Comparison of ENCODE assay signal across 10 mouse cellular contexts in the genomic region with DNA sequence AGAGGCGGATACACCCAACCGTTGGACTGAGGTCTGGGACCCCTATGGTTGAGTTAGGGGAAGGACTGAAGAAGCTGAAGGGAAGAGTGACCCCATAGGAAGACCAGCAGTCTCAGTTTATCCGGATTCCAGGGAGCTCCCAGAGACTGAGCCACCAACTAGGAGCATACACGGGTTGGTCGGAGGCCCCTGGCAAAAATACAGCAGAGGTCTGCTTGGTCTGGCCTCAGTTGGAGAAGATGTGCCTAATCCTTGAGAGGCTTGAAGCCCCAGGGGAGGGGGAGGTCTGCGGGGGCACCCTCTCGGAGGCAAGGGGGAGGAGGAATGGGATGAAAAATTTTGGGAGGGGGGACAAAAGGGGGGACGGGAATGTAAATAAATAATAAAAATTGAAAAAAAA. TPM values are rescaled to one million over a fixed set of nuclear protein-coding genes. Genes with fewer than 3 reads are reported as not detected.
DNase-seq lines count a peak whose midpoint lies in the region; ATAC-seq lines count a peak whose summit lies in the region.
"Had no signal": no experiment of that assay in that cellular context is flagged by ENCODE, and none has a peak within 500 bp of the region (broad histone marks: within the 10 kb centered on the region; RNA-seq: fewer than 3 reads in every experiment).

No protein-coding gene starts in this region.

- peaks cover 32% of the 10 kb centered on the region for H3K79me2 ChIP-seq in macrophage (ENCODE audit: inconsistent target)

- H3K36me3 ChIP-seq in embryonic facial prominence, embryonic 12.5 days, result no peaks in the 10 kb centered on the region
- peaks cover 2% of the 10 kb centered on the region; the same call in 1 of the 2 replicates for H3K36me3 ChIP-seq in embryonic facial prominence, embryonic 10.5 days (replicated peaks)
- no peaks in the 10 kb centered on the region for H3K36me3 ChIP-seq in hindbrain, embryonic 14.5 days (replicated peaks; ENCODE audit: control insufficient read depth, insufficient read depth)
- H3K36me3 ChIP-seq in hindbrain, embryonic 16.5 days (ENCODE audit: control insufficient read depth, insufficient read depth, low read length), result no peaks in the 10 kb centered on the region
- H3K36me3 ChIP-seq in midbrain, embryonic 14.5 days (ENCODE audit: control insufficient read depth, insufficient read depth, low read length), result no peaks in the 10 kb centered on the region
- no peaks in the 10 kb centered on the region for H3K36me3 ChIP-seq in midbrain, embryonic 16.5 days (ENCODE audit: control insufficient read depth, insufficient read depth, low read length)
- H3K36me3 ChIP-seq in macrophage (ENCODE audit: inconsistent target), result peaks cover 11% of the 10 kb centered on the region
- H3K36me3 ChIP-seq: limb, embryonic 15.5 days had no signal

- no peak for ATAC-seq in embryonic facial prominence, embryonic 12.5 days (ENCODE audit: insufficient number of reproducible peaks, insufficient read depth, low FRiP score, low TSS enrichment)
- ATAC-seq in hindbrain, embryonic 14.5 days (ENCODE audit: low FRiP score), result no peak
- no peak for ATAC-seq in hindbrain, embryonic 16.5 days
- no peak for ATAC-seq in midbrain, embryonic 14.5 days (ENCODE audit: low FRiP score, low TSS enrichment)
- ATAC-seq in midbrain, embryonic 16.5 days, result no peak
- no peak for ATAC-seq in CD4-positive, CD25-positive, alpha-beta regulatory T cell, adult 4 months

- WGBS in embryonic facial prominence, embryonic 12.5 days, result 40% methylated on average over 8 of the region's 8 CpGs
- WGBS in embryonic facial prominence, embryonic 10.5 days, result 42% methylated on average over 8 of the region's 8 CpGs
- 52% methylated on average over 8 of the region's 8 CpGs for WGBS in hindbrain, embryonic 14.5 days
- WGBS in hindbrain, embryonic 16.5 days, result 49% methylated on average over 8 of the region's 8 CpGs
- 43% methylated on average over 8 of the region's 8 CpGs for WGBS in midbrain, embryonic 14.5 days
- WGBS in midbrain, embryonic 16.5 days, result 46% methylated on average over 8 of the region's 8 CpGs
- WGBS in macrophage (ENCODE audit: missing documents), result 79% methylated on average over 8 of the region's 8 CpGs

- H3K4me3 ChIP-seq in embryonic facial prominence, embryonic 12.5 days, result no peak overlapping the region
- no peak overlapping the region for H3K4me3 ChIP-seq in embryonic facial prominence, embryonic 10.5 days
- H3K4me3 ChIP-seq in hindbrain, embryonic 14.5 days (replicated peaks; ENCODE audit: low read length), result no peak overlapping the region
- H3K4me3 ChIP-seq in hindbrain, embryonic 16.5 days (ENCODE audit: low read length), result no peak overlapping the region
- H3K4me3 ChIP-seq in midbrain, embryonic 14.5 days (replicated peaks; ENCODE audit: low read depth, low read length), result no peak overlapping the region
- H3K4me3 ChIP-seq in midbrain, embryonic 16.5 days (ENCODE audit: low read depth, low read length), result no peak overlapping the region
- no peak overlapping the region; the same call in 1 of the 2 replicates for H3K4me3 ChIP-seq in macrophage (ENCODE audit: inconsistent target)

- no peak overlapping the region for H3K9ac ChIP-seq in embryonic facial prominence, embryonic 12.5 days
- H3K9ac ChIP-seq in hindbrain, embryonic 14.5 days, result no peak overlapping the region
- H3K9ac ChIP-seq in hindbrain, embryonic 16.5 days (ENCODE audit: low read depth, low read length), result no peak overlapping the region
- H3K9ac ChIP-seq in midbrain, embryonic 14.5 days (replicated peaks; ENCODE audit: low read length), result no peak overlapping the region
- no peak overlapping the region for H3K9ac ChIP-seq in midbrain, embryonic 16.5 days (ENCODE audit: low read depth, low read length)
- H3K9ac ChIP-seq: limb, embryonic 15.5 days had no signal

- H3K4me2 ChIP-seq in embryonic facial prominence, embryonic 12.5 days (replicated peaks), result peak overlapping the region; percentile 66; the same call in 1 of the 2 replicates
- H3K4me2 ChIP-seq in hindbrain, embryonic 14.5 days (replicated peaks), result 0 out of 2 replicates have a peak overlapping the region, but pooled peaks have one; percentile 59
- H3K4me2 ChIP-seq in hindbrain, embryonic 16.5 days (ENCODE audit: low read length), result no peak overlapping the region
- H3K4me2 ChIP-seq in midbrain, embryonic 14.5 days (ENCODE audit: low read length), result peak overlapping the region; percentile 64; the same call in 1 of the 2 replicates
- no peak overlapping the region for H3K4me2 ChIP-seq in midbrain, embryonic 16.5 days (ENCODE audit: low read length)

- no peak overlapping the region for H3K27ac ChIP-seq in embryonic facial prominence, embryonic 12.5 days
- H3K27ac ChIP-seq in embryonic facial prominence, embryonic 10.5 days (replicated peaks), result no peak overlapping the region
- no peak overlapping the region for H3K27ac ChIP-seq in hindbrain, embryonic 14.5 days
- no peak overlapping the region for H3K27ac ChIP-seq in hindbrain, embryonic 16.5 days (ENCODE audit: low read depth, low read length)
- H3K27ac ChIP-seq in midbrain, embryonic 14.5 days (replicated peaks; ENCODE audit: low read depth, low read length), result no peak overlapping the region
- H3K27ac ChIP-seq in midbrain, embryonic 16.5 days (ENCODE audit: low read length), result no peak overlapping the region
- peak overlapping the region; percentile 77 for H3K27ac ChIP-seq in macrophage
- H3K27ac ChIP-seq: limb, embryonic 15.5 days had no signal

- H3K27me3 ChIP-seq in embryonic facial prominence, embryonic 12.5 days, result no peaks in the 10 kb centered on the region
- H3K27me3 ChIP-seq in embryonic facial prominence, embryonic 10.5 days (replicated peaks; ENCODE audit: low read depth, poor library complexity, severe bottlenecking), result no peaks in the 10 kb centered on the region
- no peaks in the 10 kb centered on the region for H3K27me3 ChIP-seq in hindbrain, embryonic 14.5 days (ENCODE audit: control insufficient read depth, insufficient read depth, low read length)
- H3K27me3 ChIP-seq in hindbrain, embryonic 16.5 days (replicated peaks; ENCODE audit: control insufficient read depth, insufficient read depth, low read length), result no peaks in the 10 kb centered on the region
- H3K27me3 ChIP-seq in midbrain, embryonic 14.5 days (ENCODE audit: control insufficient read depth, insufficient read depth, low read length), result no peaks in the 10 kb centered on the region; the same call in 1 of the 2 replicates
- H3K27me3 ChIP-seq in midbrain, embryonic 16.5 days (ENCODE audit: control insufficient read depth, insufficient read depth, low read depth, low read length), result no peaks in the 10 kb centered on the region
- H3K27me3 ChIP-seq: limb, embryonic 15.5 days had no signal

- peaks cover 4% of the 10 kb centered on the region; the same call in 1 of the 2 replicates for H3K4me1 ChIP-seq in embryonic facial prominence, embryonic 12.5 days
- H3K4me1 ChIP-seq in embryonic facial prominence, embryonic 10.5 days, result peaks cover 21% of the 10 kb centered on the region
- H3K4me1 ChIP-seq in hindbrain, embryonic 14.5 days (replicated peaks; ENCODE audit: control insufficient read depth, insufficient read depth, low read length), result peaks cover 6% of the 10 kb centered on the region; the same call in 1 of the 2 replicates
- peaks cover 3% of the 10 kb centered on the region for H3K4me1 ChIP-seq in hindbrain, embryonic 16.5 days (ENCODE audit: control insufficient read depth, insufficient read depth, low read depth, low read length)
- H3K4me1 ChIP-seq in midbrain, embryonic 14.5 days (ENCODE audit: control insufficient read depth, insufficient read depth, low read length), result 0 out of 2 replicates have a peak, but pooled peaks cover 12% of the 10 kb centered on the region
- H3K4me1 ChIP-seq in midbrain, embryonic 16.5 days (ENCODE audit: control insufficient read depth, insufficient read depth, low read length), result peaks cover 7% of the 10 kb centered on the region

- H3K9me3 ChIP-seq in embryonic facial prominence, embryonic 12.5 days, result no peaks in the 10 kb centered on the region
- no peaks in the 10 kb centered on the region for H3K9me3 ChIP-seq in embryonic facial prominence, embryonic 10.5 days
- no peaks in the 10 kb centered on the region for H3K9me3 ChIP-seq in hindbrain, embryonic 14.5 days (ENCODE audit: control insufficient read depth, low read length)
- H3K9me3 ChIP-seq in hindbrain, embryonic 16.5 days (ENCODE audit: control insufficient read depth, low read length), result no peaks in the 10 kb centered on the region
- H3K9me3 ChIP-seq in midbrain, embryonic 14.5 days (ENCODE audit: control insufficient read depth, low read length), result no peaks in the 10 kb centered on the region
- no peaks in the 10 kb centered on the region for H3K9me3 ChIP-seq in midbrain, embryonic 16.5 days (replicated peaks; ENCODE audit: control insufficient read depth, low read length, poor library complexity, severe bottlenecking)
- H3K9me3 ChIP-seq: limb, embryonic 15.5 days had no signal

- no peak for DNase-seq in embryonic facial prominence, embryonic 10.5 days (ENCODE audit: low spot score)
- no peak for DNase-seq in hindbrain, embryonic 14.5 days (ENCODE audit: low spot score)
- DNase-seq in midbrain, embryonic 14.5 days, result no peak

RNA-seq across cellular contexts. Expression of a gene that starts 0.6 kb away (rescaled TPM):
- polyA plus RNA-seq in embryonic facial prominence, embryonic 12.5 days (2016; fragmentation: Nextera tagmentation; extraction: Ambion mirVana), result 14.7 and 16.4 TPM in 2 replicates
- 15.4 and 17.8 TPM in 2 replicates for polyA plus RNA-seq in embryonic facial prominence, embryonic 10.5 days (2016; fragmentation: Nextera tagmentation; extraction: Ambion mirVana)
- 10.4 and 13.2 TPM in 2 replicates for polyA plus RNA-seq in hindbrain, embryonic 14.5 days (2014; fragmentation: Nextera tagmentation; extraction: Ambion mirVana)
- 15.0 and 18.6 TPM in 2 replicates for polyA plus RNA-seq in hindbrain, embryonic 16.5 days (2015; fragmentation: Nextera tagmentation; extraction: Ambion mirVana)
- polyA plus RNA-seq in midbrain, embryonic 14.5 days (2014; fragmentation: Nextera tagmentation; extraction: Ambion mirVana), result 7.7 and 9.1 TPM in 2 replicates
- 8.2 and 11.9 TPM in 2 replicates for polyA plus RNA-seq in midbrain, embryonic 16.5 days (2015; fragmentation: Nextera tagmentation; extraction: Ambion mirVana)
- 100 to 1,000 TPM in 15 of 26 experiments, 10 to 100 TPM in 11; 16.8 to 261 (median 111) TPM for total RNA-seq in macrophage (2018; cell fraction: chromatin; rRNA removed)
- 10 to 100 TPM; 24.6 to 54.0 (median 39.4) TPM for total RNA-seq in macrophage (2018; cell fraction: cytosol; rRNA removed)
- total RNA-seq in macrophage (2018; cell fraction: nucleus; rRNA removed), result 100 to 1,000 TPM in 7 of 26 experiments, 10 to 100 TPM in 19; 14.3 to 142 (median 64.9) TPM
- polyA plus RNA-seq in macrophage (2018), result 47.7 to 57.8 TPM (median 55.7 TPM) in 3 replicates
- polyA plus RNA-seq in CD4-positive, CD25-positive, alpha-beta regulatory T cell, adult 4 months (2017; shearing (Covaris generic)), result 10 to 100 TPM; 56.4 to 60.5 TPM

RNA-seq across cellular contexts. Expression of a gene that starts 28.7 kb away (rescaled TPM):
- not detected in 2 replicates for polyA plus RNA-seq in embryonic facial prominence, embryonic 12.5 days (2016; fragmentation: Nextera tagmentation; extraction: Ambion mirVana)
- polyA plus RNA-seq in embryonic facial prominence, embryonic 10.5 days (2016; fragmentation: Nextera tagmentation; extraction: Ambion mirVana), result not detected in 2 replicates
- 0.16 TPM in 1 of 2 replicates, not detected in the other for polyA plus RNA-seq in hindbrain, embryonic 14.5 days (2014; fragmentation: Nextera tagmentation; extraction: Ambion mirVana)
- 0.28 TPM in 1 of 2 replicates, not detected in the other for polyA plus RNA-seq in hindbrain, embryonic 16.5 days (2015; fragmentation: Nextera tagmentation; extraction: Ambion mirVana)
- not detected in 2 replicates for polyA plus RNA-seq in midbrain, embryonic 14.5 days (2014; fragmentation: Nextera tagmentation; extraction: Ambion mirVana)
- not detected in 2 replicates for polyA plus RNA-seq in midbrain, embryonic 16.5 days (2015; fragmentation: Nextera tagmentation; extraction: Ambion mirVana)
- total RNA-seq in macrophage (2018; cell fraction: chromatin; rRNA removed), result 1 to 10 TPM in 1 of 26 experiments, under 1 TPM in 4, not detected in 21; 0.55 to 1.7 (median 0.65) TPM
- total RNA-seq in macrophage (2018; cell fraction: cytosol; rRNA removed), result under 1 TPM in 3 of 26 experiments, not detected in 23; 0.09 to 0.13 (median 0.11) TPM
- under 1 TPM in 1 of 26 experiments, not detected in 25; 0.56 TPM for total RNA-seq in macrophage (2018; cell fraction: nucleus; rRNA removed)
- not detected in 3 replicates for polyA plus RNA-seq in macrophage (2018)
- under 1 TPM in 1 of 2 experiments, not detected in 1; 0.49 TPM for polyA plus RNA-seq in CD4-positive, CD25-positive, alpha-beta regulatory T cell, adult 4 months (2017; shearing (Covaris generic))
- polyA plus RNA-seq: forebrain, embryonic 11.5 days had no signal

RNA-seq across cellular contexts. Expression of a gene that starts 29.5 kb away (rescaled TPM):
- 17.9 and 18.3 TPM in 2 replicates for polyA plus RNA-seq in embryonic facial prominence, embryonic 12.5 days (2016; fragmentation: Nextera tagmentation; extraction: Ambion mirVana)
- polyA plus RNA-seq in embryonic facial prominence, embryonic 10.5 days (2016; fragmentation: Nextera tagmentation; extraction: Ambion mirVana), result 14.1 and 15.9 TPM in 2 replicates
- polyA plus RNA-seq in hindbrain, embryonic 14.5 days (2014; fragmentation: Nextera tagmentation; extraction: Ambion mirVana), result 4.2 and 6.4 TPM in 2 replicates
- polyA plus RNA-seq in hindbrain, embryonic 16.5 days (2015; fragmentation: Nextera tagmentation; extraction: Ambion mirVana), result 4.4 and 4.7 TPM in 2 replicates
- 3.2 and 4.5 TPM in 2 replicates for polyA plus RNA-seq in midbrain, embryonic 14.5 days (2014; fragmentation: Nextera tagmentation; extraction: Ambion mirVana)
- polyA plus RNA-seq in midbrain, embryonic 16.5 days (2015; fragmentation: Nextera tagmentation; extraction: Ambion mirVana), result 2.7 and 3.1 TPM in 2 replicates
- 10 to 100 TPM in 2 of 26 experiments, 1 to 10 TPM in 18, under 1 TPM in 3, not detected in 3; 0.59 to 14.6 (median 2.0) TPM for total RNA-seq in macrophage (2018; cell fraction: chromatin; rRNA removed)
- total RNA-seq in macrophage (2018; cell fraction: cytosol; rRNA removed), result 10 to 100 TPM in 13 of 26 experiments, 1 to 10 TPM in 13; 2.4 to 21.6 (median 10.9) TPM
- 10 to 100 TPM in 1 of 26 experiments, 1 to 10 TPM in 20, under 1 TPM in 5; 0.44 to 20.7 (median 2.7) TPM for total RNA-seq in macrophage (2018; cell fraction: nucleus; rRNA removed)
- 17.3 to 79.9 TPM (median 28.5 TPM) in 3 replicates for polyA plus RNA-seq in macrophage (2018)
- not detected for polyA plus RNA-seq in CD4-positive, CD25-positive, alpha-beta regulatory T cell, adult 4 months (2017; shearing (Covaris generic))

Comparison
In these comparisons a context has a peak if more than half of its experiments do, and no peak if none do; other contexts are left out.
1. H3K4me2 ChIP-seq: peak in embryonic facial prominence, embryonic 12.5 days (single experiment), hindbrain, embryonic 14.5 days (single experiment) and midbrain, embryonic 14.5 days (single experiment); none in hindbrain, embryonic 16.5 days (single experiment) and midbrain, embryonic 16.5 days (single experiment).